Mouse (Mus musculus) CH12.LX (cell line): ENCODE measurements around the gene Dhx40. TPM values are rescaled to one million over a fixed set of nuclear protein-coding genes. Genes with fewer than 3 reads are reported as not detected.
"Not testable (repeated sequence)": the region's sequence is repeated elsewhere in the genome, so short reads cannot be mapped to it uniquely, and the experiment has no call there.

ENCODE experiments used
- DNase-seq: peaks from one replicate; pipeline ENCODE4 v3.0.0-alpha.2; 2013; ENCODE audit errors: extremely low read depth
- H3K27ac ChIP-seq: 2 replicates; pipeline ENCODE4 v1.5.1; 2012; ENCODE audit warnings: low read depth, mild to moderate bottlenecking, control low read depth, moderate library complexity; ENCODE audit not compliant: insufficient read depth
- H3K27me3 ChIP-seq: replicated peaks from 2 replicates; pipeline ENCODE3; 2012; ENCODE audit warnings: inconsistent platforms
- H3K36me3 ChIP-seq, 2 experiments: replicated peaks in 1 of 2; 2 replicates each; pipeline versions ENCODE3 to v1.6.1; 2012; ENCODE audit warnings: inconsistent platforms in 1 of 2, low read length in 1 of 2, mild to moderate bottlenecking in 1 of 2, mixed read lengths in 1 of 2, moderate library complexity in 1 of 2; ENCODE audit not compliant: control insufficient read depth in 1 of 2, insufficient read depth in 1 of 2
- H3K4me1 ChIP-seq, 2 experiments: 2 replicates each; pipeline ENCODE4 v1.6.1; 2012; ENCODE audit warnings: inconsistent platforms in 1 of 2, moderate library complexity in 1 of 2; ENCODE audit not compliant: insufficient read depth in 2 of 2, control insufficient read depth in 1 of 2
- H3K4me2 ChIP-seq: 2 replicates; pipeline ENCODE4 v1.6.1; 2012; ENCODE audit warnings: low read depth, mild to moderate bottlenecking, control low read depth; ENCODE audit not compliant: poor library complexity, insufficient read depth, severe bottlenecking
- H3K4me3 ChIP-seq, 3 experiments: fragments of 150-350 bp in 1 of 3; sonication (generic) in 1 of 3; replicated peaks in 1 of 3; 2 replicates each; pipeline versions ENCODE3 to v1.5.1; 2011 to 2012; ENCODE audit warnings: low read depth in 2 of 3, low read length in 2 of 3, mild to moderate bottlenecking in 2 of 3, moderate library complexity in 2 of 3, control low read depth in 1 of 3, improper control_type of control experiment in 1 of 3, inconsistent platforms in 1 of 3, mixed read lengths in 1 of 3; ENCODE audit not compliant: poor library complexity in 1 of 3
- H3K79me2 ChIP-seq: replicated peaks from 2 replicates; pipeline ENCODE4 v1.6.1; 2012; ENCODE audit warnings: mild to moderate bottlenecking, moderate library complexity; ENCODE audit not compliant: control insufficient read depth, poor library complexity, insufficient read depth, severe bottlenecking; ENCODE audit errors: extremely low read depth
- H3K9ac ChIP-seq: 2 replicates; pipeline ENCODE4 v1.6.1; 2012; ENCODE audit warnings: low read depth, mild to moderate bottlenecking, control low read depth, moderate library complexity; ENCODE audit not compliant: insufficient read depth
- H3K9me3 ChIP-seq: replicated peaks from 2 replicates; pipeline ENCODE3; 2012; ENCODE audit warnings: low read length, inconsistent platforms, mixed read lengths
- CHD1 ChIP-seq: IDR thresholded peaks from 2 replicates; pipeline ENCODE4 v1.6.1; 2012; ENCODE audit warnings: low read depth, low read length, improper control_type of control experiment, inconsistent platforms
- CHD2 ChIP-seq: IDR thresholded peaks from 2 replicates; pipeline ENCODE4 v1.6.1; 2011; ENCODE audit warnings: low read length, improper control_type of control experiment
- E2F4 ChIP-seq: IDR thresholded peaks from 2 replicates; pipeline ENCODE4 v1.6.1; 2011; ENCODE audit warnings: low read depth, low read length, improper control_type of control experiment; ENCODE audit not compliant: insufficient replicate concordance
- ELF1 ChIP-seq: IDR thresholded peaks from 2 replicates; pipeline ENCODE4 v1.6.1; 2014; ENCODE audit warnings: low read depth, mild to moderate bottlenecking, inconsistent platforms, low read length, improper control_type of control experiment
- EP300 ChIP-seq: IDR thresholded peaks from 2 replicates; pipeline ENCODE4 v1.6.1; 2011; ENCODE audit warnings: low read length, improper control_type of control experiment
- IRF4 ChIP-seq: IDR thresholded peaks from 2 replicates; pipeline ENCODE4 v1.6.1; 2014; ENCODE audit warnings: low read depth, mild to moderate bottlenecking, inconsistent platforms, low read length, improper control_type of control experiment
- JUND ChIP-seq: conservative IDR thresholded peaks from 2 replicates; pipeline ENCODE4 v1.6.1; 2011; ENCODE audit warnings: low read depth, low read length, improper control_type of control experiment
- KAT2A ChIP-seq: IDR thresholded peaks from 2 replicates; pipeline ENCODE4 v1.6.1; 2012; ENCODE audit warnings: low read length, improper control_type of control experiment, inconsistent platforms; ENCODE audit not compliant: insufficient replicate concordance
- MAX ChIP-seq: IDR thresholded peaks from 2 replicates; pipeline ENCODE4 v1.6.1; 2011; ENCODE audit warnings: low read length, improper control_type of control experiment
- MEF2A ChIP-seq: IDR thresholded peaks from 2 replicates; pipeline ENCODE4 v1.6.1; 2014; ENCODE audit warnings: low read depth, mild to moderate bottlenecking, inconsistent platforms, low read length, improper control_type of control experiment, borderline replicate concordance
- MXI1 ChIP-seq: IDR thresholded peaks from 2 replicates; pipeline ENCODE4 v1.6.1; 2011; ENCODE audit warnings: mild to moderate bottlenecking, low read depth, low read length, improper control_type of control experiment
- NELFE ChIP-seq: IDR thresholded peaks from 2 replicates; pipeline ENCODE4 v1.6.1; 2011; ENCODE audit warnings: low read depth, low read length, improper control_type of control experiment
- POLR2AphosphoS2 ChIP-seq: IDR thresholded peaks from 2 replicates; pipeline ENCODE4 v1.6.1; 2011; ENCODE audit warnings: low read depth, low read length, improper control_type of control experiment
- RCOR1 ChIP-seq: conservative IDR thresholded peaks from 2 replicates; pipeline ENCODE4 v1.6.1; 2012; ENCODE audit warnings: low read depth, mild to moderate bottlenecking, inconsistent platforms, low read length, improper control_type of control experiment
- SMC3 ChIP-seq: IDR thresholded peaks from 2 replicates; pipeline ENCODE4 v1.6.1; 2011; ENCODE audit warnings: low read depth, low read length, improper control_type of control experiment
- TBP ChIP-seq: conservative IDR thresholded peaks from 2 replicates; pipeline ENCODE4 v1.6.1; 2011; ENCODE audit warnings: low read depth, low read length, improper control_type of control experiment
- TCF12 ChIP-seq: IDR thresholded peaks from 2 replicates; pipeline ENCODE4 v1.6.1; 2014; ENCODE audit warnings: low read depth, mild to moderate bottlenecking, inconsistent platforms, low read length, improper control_type of control experiment
- USF1 ChIP-seq: IDR thresholded peaks from 2 replicates; pipeline ENCODE4 v1.6.1; 2014; ENCODE audit warnings: low read depth, mild to moderate bottlenecking, inconsistent platforms, low read length, improper control_type of control experiment
- ZC3H11A ChIP-seq: IDR thresholded peaks from 2 replicates; pipeline ENCODE4 v1.6.1; 2012; ENCODE audit warnings: low read depth, mild to moderate bottlenecking, inconsistent platforms, low read length, improper control_type of control experiment
- ZMIZ1 ChIP-seq: IDR thresholded peaks from 2 replicates; pipeline ENCODE4 v1.6.1; 2012; ENCODE audit warnings: low read depth, mild to moderate bottlenecking, inconsistent platforms, low read length, improper control_type of control experiment
- dilution Hi-C: fragments of 300-500 bp; cut with MboI; formaldehyde crosslinking; loops from 2 replicates; pipeline ENCODE4 v1.14.3; 2020; ENCODE audit warnings: low sequenced_read_pairs; ENCODE audit not compliant: extremely low pct_unique_long_range_greater_than_20kb, extremely low pct_ligation_motif_present
- in situ Hi-C: fragments of 300-500 bp; cut with MboI; formaldehyde crosslinking; loops from 3 replicates; pipeline ENCODE4 v1.14.3; 2019; ENCODE audit warnings: low sequenced_read_pairs, low pct_ligation_motif_present, low pct_unique_long_range_greater_than_20kb, mixed read lengths
- polyA plus RNA-seq: library from polyadenylated mRNA; unstranded; fragments of >175 nt; gene quantifications from 2 replicates; pipeline ENCODE4 v1.2.1, GENCODE M21; 2012; ENCODE audit warnings: low read depth; ENCODE audit not compliant: insufficient read length
- total RNA-seq, 2 experiments: library from RNA; depleted of rRNA; stranded (reverse); fragments of 300-350 nt in 1 of 2; fragments of >200 nt in 1 of 2; gene quantifications; 2 replicates each; pipeline ENCODE4 v1.2.3; 2012 to 2014

The Dhx40 gene
- total and polyA plus RNA-seq, 3 experiments = 12.6 to 20.3 (median 15.5) TPM

DNA sequence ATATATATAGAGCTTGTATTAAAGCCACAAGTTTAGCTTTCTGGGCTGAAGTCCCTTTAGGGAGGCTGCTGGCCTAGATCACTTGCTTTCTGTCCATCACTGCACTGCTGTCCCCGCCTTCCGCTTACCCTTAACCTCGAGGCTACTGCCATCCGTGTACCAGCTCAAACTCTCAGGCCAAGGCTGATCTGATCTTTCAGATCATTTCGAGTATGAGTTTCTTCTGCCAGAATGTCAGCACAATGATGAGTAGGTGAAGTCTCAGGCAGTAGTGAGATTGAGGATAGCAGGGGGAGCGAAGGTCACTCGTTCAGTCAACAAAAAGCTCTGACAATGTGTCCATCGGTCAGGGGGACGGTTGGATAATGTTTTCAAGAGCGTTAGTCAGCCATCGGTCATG is 5.7 kb upstream of the Dhx40 start:
- H3K27ac ChIP-seq, DNase-seq, H3K79me2 ChIP-seq, H3K4me2 ChIP-seq, H3K9ac ChIP-seq, H3K9me3 ChIP-seq, dilution Hi-C loops, in situ Hi-C loops, H3K36me3 ChIP-seq, H3K4me3 ChIP-seq, H3K4me1 ChIP-seq: not testable (repeated sequence)
- H3K27me3 ChIP-seq = peaks cover 23% of the 10 kb centered on the region

DNA sequence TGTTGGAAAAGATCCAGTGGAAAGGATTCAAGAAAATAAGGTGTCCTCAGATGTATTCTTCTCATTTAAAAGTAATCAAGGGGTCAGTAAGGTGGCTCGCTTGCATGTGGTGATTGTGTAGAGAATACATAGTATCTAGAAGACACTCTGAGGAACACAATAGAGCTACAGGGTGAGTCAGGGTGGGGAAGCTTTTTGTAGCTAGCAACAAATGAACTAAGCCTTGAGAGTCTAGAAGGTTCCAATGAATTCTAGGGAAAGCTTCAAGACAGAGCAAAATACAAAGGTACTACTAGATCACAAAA is 3.7 kb upstream of the Dhx40 start:
- H3K4me3 ChIP-seq = no peak overlapping the region
- H3K4me1 ChIP-seq = peaks cover 6 to 12% of the 10 kb centered on the region in 2 experiments
- DNase-seq = no peak
- no peak overlapping the region for H3K4me2 ChIP-seq
- in situ Hi-C loops (no loop called here), dilution Hi-C loops (no loop called here)
- TF ChIP-seq EP300 (no peak), JUND (no peak), IRF4 (no peak), NELFE (no peak), CHD2 (no peak), SMC3 (no peak), ZC3H11A (no peak), MXI1 (no peak), ZMIZ1 (no peak), KAT2A (no peak), MAX (no peak), ELF1 (no peak), USF1 (no peak), TBP (no peak), POLR2AphosphoS2 (no peak), RCOR1 (no peak), CHD1 (no peak), E2F4 (no peak), MEF2A (no peak), TCF12 (no peak)
- H3K27ac ChIP-seq = no peak overlapping the region
- H3K27me3 ChIP-seq = peaks cover 24% of the 10 kb centered on the region
- H3K9me3 ChIP-seq = peaks cover 13% of the 10 kb centered on the region
- H3K9ac ChIP-seq = no peak overlapping the region
- H3K36me3 ChIP-seq = no peaks in the 10 kb centered on the region
- H3K79me2 ChIP-seq = no peaks in the 10 kb centered on the region
